Mouse (Mus musculus) bone marrow macrophage, adult 2 months (primary cell): ENCODE data around the gene Trim38. TPM values are rescaled to one million over a fixed set of nuclear protein-coding genes. Genes with fewer than 3 reads are reported as not detected.

Experiments used
- H3K27ac ChIP-seq: 2 replicates; pipeline ENCODE4 v1.5.1; 2012; ENCODE audit warnings: low read depth, low read length; ENCODE audit not compliant: insufficient read depth
- H3K4me1 ChIP-seq: 2 replicates; pipeline ENCODE4 v1.6.1; 2012; ENCODE audit warnings: low read length; ENCODE audit not compliant: control insufficient read depth, insufficient read depth
- H3K4me3 ChIP-seq: 2 replicates; pipeline ENCODE4 v1.5.1; 2012; ENCODE audit warnings: mild to moderate bottlenecking, low read length, moderate library complexity; ENCODE audit not compliant: insufficient read depth
- CTCF ChIP-seq: IDR thresholded peaks from 2 replicates; pipeline ENCODE4 v1.5.1; 2012; ENCODE audit warnings: low read depth, mild to moderate bottlenecking, low read length, moderate library complexity
- POLR2A ChIP-seq: IDR thresholded peaks from 2 replicates; pipeline ENCODE4 v1.6.1; 2012; ENCODE audit warnings: mild to moderate bottlenecking, low read depth, low read length, borderline replicate concordance
- polyA plus RNA-seq: library from polyadenylated mRNA; stranded (reverse); fragments of >200 nt; gene quantifications from 2 replicates; pipeline ENCODE4 v1.2.4, GENCODE M21; 2012; ENCODE audit not compliant: missing spikeins, insufficient read depth, insufficient read length

Trim38 gene
- polyA plus RNA-seq, 1 experiment = not detected

DNA sequence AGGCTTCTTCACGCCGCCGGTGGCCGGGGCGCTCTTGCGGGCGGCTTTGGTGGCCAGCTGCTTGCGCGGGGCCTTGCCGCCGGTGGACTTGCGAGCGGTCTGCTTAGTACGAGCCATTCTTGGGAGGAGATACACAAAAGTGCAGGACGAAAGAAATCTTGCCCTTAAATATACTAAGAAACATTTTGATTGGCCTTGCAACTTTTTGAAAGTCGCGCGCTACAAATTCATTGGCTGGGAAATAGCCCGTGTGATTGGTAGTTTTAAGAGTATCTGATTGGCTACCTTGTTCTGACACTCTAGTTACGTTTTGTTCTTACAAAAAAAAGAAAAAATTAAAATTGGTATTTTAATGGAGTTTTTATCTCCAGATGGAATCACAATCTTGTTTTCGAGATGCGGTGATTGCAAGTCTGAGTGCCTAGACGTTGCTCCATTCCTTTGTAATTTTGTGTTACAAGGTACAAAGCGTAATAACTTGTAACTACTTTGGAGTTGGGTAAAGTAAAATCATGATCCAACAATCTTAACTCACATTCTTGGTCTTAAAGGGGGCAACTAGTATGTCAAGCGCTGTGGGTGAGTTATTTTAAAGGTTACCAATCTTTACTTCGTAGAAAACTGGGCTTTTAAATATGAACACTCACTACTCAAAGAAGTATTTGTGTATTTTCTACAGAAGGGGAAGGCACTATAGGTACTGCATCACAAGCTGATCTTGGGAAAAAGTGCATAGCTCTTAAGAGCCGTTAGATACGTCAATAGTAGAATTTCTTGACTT lies 24.1 kb upstream of the Trim38 start, which contains the start of gene Hist1h3c:
Gene Hist1h3c (minus strand): TSS at position 222 of the 781 bp plus-strand sequence.
- TF ChIP-seq POLR2A (no peak), CTCF (no peak)
- Histone ChIP-seq H3K27ac (peak within 1 kb of the TSS; percentile 100), H3K4me1 (peaks cover 20% of the 10 kb centered on the region)

DNA sequence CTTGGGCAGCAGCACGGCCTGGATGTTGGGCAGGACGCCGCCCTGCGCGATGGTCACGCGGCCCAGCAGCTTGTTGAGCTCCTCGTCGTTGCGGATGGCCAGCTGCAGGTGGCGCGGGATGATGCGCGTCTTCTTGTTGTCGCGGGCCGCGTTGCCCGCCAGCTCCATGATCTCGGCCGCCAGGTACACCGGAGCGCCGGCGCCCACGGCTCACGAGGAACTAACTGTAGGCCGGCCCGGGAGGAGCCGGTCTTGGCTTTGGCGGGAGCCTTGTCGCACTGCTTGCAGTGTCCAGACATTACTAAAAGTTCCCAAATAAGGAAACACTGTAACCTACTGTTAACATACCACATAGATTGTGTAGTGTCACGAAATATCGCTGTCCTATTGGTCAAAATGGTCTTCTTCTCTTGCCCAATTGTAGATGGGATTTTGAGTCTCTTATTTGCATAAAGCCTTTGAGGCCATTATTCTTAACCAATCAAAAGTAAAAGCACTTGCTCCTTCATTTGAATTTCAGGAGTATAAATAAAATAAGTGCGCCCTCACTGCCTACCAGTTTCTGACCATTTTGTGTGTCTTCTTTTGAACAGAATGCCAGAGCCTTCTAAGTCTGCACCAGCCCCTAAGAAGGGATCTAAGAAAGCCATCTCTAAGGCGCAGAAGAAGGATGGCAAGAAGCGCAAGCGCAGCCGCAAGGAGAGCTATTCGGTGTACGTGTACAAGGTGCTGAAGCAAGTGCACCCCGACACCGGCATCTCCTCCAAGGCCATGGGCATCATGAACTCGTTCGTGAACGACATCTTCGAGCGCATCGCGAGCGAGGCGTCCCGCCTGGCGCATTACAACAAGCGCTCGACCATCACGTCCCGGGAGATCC lies 23.3 kb upstream of the Trim38 start, which contains the start of gene Hist1h2bb:
Gene Hist1h2bb (plus strand): TSS at position 534 of the 880 bp plus-strand sequence.
- H3K4me3 ChIP-seq = peak within 1 kb of the TSS; percentile 73
- peak within 1 kb of the TSS; percentile 100 for H3K27ac ChIP-seq
- H3K4me1 ChIP-seq = peaks cover 20% of the 10 kb centered on the region

More for the DNA sequence above, 24.1 kb upstream of the Trim38 start, which contains the start of gene Hist1h3c:
- peak within 1 kb of the TSS; percentile 73 for H3K4me3 ChIP-seq

DNA sequence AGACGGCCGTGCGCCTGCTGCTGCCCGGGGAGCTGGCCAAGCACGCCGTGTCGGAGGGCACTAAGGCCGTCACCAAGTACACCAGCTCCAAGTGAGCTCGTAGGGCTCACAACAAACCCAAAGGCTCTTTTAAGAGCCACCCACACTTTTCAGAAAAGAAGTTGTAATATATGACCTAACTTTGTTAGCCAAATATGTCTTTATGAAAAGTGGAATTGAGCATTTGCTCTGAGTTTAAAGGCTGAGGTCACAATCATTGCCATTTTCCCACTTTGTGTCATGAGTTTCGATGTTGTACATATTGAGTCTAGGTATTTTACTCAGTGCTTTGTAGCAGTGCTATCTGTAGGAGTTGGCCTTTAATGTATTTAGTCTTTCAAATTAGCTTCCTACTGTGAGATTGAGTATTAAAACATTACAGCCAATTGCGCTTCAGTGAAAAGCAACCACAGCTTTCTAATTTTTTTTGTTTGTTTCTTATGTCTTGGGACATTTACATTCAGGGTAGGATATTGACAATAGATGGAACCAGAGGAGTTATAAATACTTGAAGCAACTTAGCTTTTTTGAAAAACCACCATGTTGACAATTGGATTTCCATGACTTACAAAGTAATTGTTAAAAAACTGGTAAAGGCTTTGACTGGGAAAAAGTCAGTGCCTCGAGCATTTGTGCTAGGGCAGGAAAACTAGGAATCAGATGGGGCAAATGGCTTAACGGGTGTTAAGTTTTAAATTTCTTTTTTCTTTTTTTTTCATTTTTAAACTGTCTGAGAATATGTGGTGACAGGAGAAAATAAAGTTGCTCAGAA lies 22.4 kb upstream of the Trim38 start:
- TF ChIP-seq CTCF (no peak), POLR2A (no peak)
- H3K27ac ChIP-seq = peak overlapping the region; percentile 100
- H3K4me3 ChIP-seq = peak overlapping the region; percentile 39; the same call in 1 of the 2 replicates
- H3K4me1 ChIP-seq = peaks cover 15% of the 10 kb centered on the region

DNA sequence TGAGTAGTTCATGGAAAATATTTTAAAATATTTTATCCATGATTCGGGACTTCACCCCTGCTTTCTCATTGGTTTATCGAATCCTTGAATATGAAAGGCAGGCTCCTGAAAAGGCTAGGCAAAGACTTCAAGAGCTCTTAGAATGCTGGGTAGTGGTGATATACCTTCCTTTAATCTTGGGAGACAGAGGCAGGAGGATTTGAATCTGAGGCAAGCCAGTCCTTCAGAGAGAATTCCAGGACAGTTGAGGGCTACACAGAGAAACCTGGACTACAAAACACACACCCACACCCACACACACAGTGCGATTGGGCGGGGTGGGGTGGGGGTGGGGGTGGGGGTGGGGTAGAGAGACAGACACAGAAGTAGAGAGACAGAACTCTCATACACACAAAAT lies 21.8 kb upstream of the Trim38 start:
- peaks cover 15% of the 10 kb centered on the region for H3K4me1 ChIP-seq
- no peak overlapping the region for H3K4me3 ChIP-seq
- TF ChIP-seq POLR2A (no peak), CTCF (no peak)
- peak overlapping the region; percentile 100 for H3K27ac ChIP-seq

DNA sequence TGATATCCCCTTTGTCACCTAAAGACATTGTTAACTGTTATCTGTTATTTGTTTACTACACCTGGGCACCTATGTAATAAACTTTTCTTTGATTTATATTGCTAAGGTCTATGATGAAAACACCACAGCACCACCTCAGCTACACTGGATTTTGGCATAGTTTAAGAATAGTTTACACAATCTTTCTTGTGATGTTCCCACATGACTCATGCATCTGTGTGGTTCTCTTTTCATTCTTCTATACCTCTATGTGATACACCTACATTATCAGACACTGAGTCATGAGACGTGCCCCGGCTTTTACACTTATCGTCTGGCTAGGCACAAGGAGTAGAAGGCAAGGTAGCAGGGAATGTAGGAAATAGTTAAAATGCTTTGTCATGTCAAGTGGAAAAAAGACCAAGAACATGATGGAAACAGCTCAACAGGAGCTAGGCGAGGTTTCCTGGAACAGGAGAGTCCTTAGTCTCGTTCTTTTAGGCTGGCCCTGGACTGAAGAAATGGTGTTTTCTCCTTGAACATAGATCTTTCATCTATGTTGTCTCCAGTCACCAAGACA lies 20.1 kb upstream of the Trim38 start:
- Histone ChIP-seq H3K4me1 (peaks cover 13% of the 10 kb centered on the region), H3K4me3 (no peak overlapping the region), H3K27ac (peak overlapping the region; percentile 4; the same call in 1 of the 2 replicates)
- TF ChIP-seq CTCF (no peak), POLR2A (no peak)

DNA sequence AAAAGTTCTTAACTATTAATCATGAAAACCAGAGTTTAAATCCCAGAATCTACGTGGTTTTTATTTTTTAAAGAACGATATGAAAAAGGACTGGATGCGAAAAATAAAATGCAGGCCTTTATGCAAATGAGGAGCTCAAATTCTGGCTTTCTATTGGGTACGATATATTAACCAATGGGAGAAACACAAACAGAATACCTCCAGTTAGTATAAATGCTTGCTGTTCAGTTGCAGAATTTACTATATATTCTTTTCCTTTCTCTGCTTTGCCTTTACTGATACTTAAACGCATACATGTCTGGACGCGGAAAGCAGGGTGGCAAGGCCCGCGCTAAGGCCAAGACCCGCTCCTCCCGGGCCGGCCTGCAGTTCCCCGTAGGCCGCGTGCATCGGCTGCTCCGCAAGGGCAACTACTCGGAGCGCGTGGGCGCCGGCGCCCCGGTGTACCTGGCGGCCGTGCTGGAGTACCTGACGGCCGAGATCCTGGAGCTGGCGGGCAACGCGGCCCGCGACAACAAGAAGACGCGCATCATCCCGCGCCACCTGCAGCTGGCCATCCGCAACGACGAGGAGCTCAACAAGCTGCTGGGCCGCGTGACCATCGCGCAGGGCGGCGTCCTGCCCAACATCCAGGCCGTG lies 18.8 kb upstream of the Trim38 start, which contains the start of gene Hist1h2ab:
Gene Hist1h2ab (plus strand): TSS at position 288 of the 639 bp plus-strand sequence.
- peaks cover 21% of the 10 kb centered on the region for H3K4me1 ChIP-seq
- peak within 1 kb of the TSS; percentile 63 for H3K4me3 ChIP-seq
- peak within 1 kb of the TSS; percentile 96 for H3K27ac ChIP-seq

DNA sequence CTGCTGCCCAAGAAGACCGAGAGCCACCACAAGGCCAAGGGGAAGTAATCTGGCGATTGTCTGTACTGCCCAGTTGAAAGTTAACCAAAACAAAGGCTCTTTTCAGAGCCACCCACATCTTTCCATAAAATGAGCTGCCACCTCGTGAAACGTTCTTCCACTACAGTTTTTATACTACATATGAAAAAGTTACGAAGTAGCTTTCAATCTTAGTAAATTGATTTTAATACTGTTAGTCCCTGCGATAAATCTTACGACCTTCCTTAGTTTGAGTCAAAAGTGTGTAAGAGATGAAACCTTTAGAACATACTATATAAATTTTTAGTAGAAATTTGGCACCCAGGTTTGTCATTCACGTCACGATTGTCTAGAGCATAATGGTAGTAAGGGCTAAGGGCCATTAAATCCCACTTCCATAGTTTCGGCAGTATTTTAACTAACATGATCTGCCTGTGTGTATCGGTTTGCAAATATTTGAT lies 18.2 kb upstream of the Trim38 start:
- no peak for TF ChIP-seq POLR2A
- no peak for TF ChIP-seq CTCF
- Histone ChIP-seq H3K27ac (peak overlapping the region; percentile 96), H3K4me3 (peak overlapping the region; percentile 63), H3K4me1 (peaks cover 21% of the 10 kb centered on the region)

DNA sequence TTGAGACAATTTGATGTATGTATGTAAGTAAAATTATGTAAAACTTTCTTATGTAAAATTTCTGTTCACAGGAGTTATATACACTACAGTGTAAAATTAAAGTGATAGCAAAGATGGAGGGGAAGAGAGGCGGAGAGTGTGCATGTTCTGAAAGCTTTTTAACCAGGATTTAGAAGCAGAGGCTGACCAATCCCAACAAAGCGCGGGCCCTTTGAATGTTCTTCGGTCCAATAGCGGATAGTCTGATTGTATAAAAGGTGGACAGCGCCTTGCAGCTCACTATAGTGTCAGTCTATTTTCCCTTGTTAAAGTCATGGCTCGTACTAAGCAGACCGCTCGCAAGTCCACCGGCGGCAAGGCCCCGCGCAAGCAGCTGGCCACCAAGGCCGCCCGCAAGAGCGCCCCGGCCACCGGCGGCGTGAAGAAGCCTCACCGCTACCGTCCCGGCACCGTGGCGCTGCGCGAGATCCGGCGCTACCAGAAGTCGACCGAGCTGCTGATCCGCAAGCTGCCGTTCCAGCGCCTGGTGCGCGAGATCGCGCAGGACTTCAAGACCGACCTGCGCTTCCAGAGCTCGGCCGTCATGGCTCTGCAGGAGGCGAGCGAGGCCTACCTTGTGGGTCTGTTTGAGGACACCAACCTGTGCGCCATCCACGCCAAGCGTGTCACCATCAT lies 17.5 kb upstream of the Trim38 start, which contains the start of gene Hist1h3b:
Gene Hist1h3b (plus strand): TSS at position 201 of the 675 bp plus-strand sequence.
- H3K4me1 ChIP-seq = peaks cover 21% of the 10 kb centered on the region
- peak within 1 kb of the TSS; percentile 63 for H3K4me3 ChIP-seq
- peak within 1 kb of the TSS; percentile 96 for H3K27ac ChIP-seq

DNA sequence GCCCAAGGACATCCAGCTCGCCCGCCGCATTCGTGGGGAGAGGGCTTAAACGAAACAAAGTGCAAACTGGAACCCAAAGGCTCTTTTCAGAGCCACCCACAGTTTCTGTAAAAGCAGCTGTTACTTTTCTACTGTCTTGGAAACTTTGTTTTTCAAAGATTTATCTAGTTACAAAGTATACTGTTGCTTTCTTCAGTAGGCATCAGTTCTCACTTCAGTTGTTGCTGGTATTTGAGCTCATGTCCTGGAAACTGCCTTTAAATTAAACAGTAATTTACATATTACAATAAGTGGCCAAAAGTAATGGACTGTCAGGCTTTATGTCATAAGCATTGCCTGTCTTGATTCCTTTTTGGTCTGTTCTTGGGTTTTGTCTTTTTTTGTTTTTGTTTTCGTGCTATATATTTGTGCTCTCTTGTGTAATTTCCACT lies 17.0 kb upstream of the Trim38 start:
- peaks cover 20% of the 10 kb centered on the region for H3K4me1 ChIP-seq
- peak overlapping the region; percentile 80 for H3K27ac ChIP-seq
- TF ChIP-seq CTCF = no peak
- TF ChIP-seq POLR2A = no peak
- H3K4me3 ChIP-seq = peak overlapping the region; percentile 58
